Mouse (Mus musculus) cerebellum, adult 2 months (tissue): Measurements from ENCODE around the gene AC161166.1.

Experiments
- CTCF ChIP-seq: fragments of 200-500 bp; IDR thresholded peaks from 2 replicates; pipeline ENCODE4 v1.5.1; 2011; ENCODE audit warnings: low read depth, mild to moderate bottlenecking, control low read depth, low read length, moderate library complexity, borderline replicate concordance; ENCODE audit not compliant: insufficient read depth
- POLR2A ChIP-seq: fragments of 200-500 bp; IDR thresholded peaks from 2 replicates; pipeline ENCODE4 v1.6.1; 2011; ENCODE audit warnings: low read length, control low read depth, borderline replicate concordance; ENCODE audit not compliant: insufficient read depth

- no peak for TF ChIP-seq CTCF
- no peak for TF ChIP-seq POLR2A
Observed at GRCm38 (mm10) chr7:24487403-24487802, 24.9 kb downstream of the AC161166.1 start.
